Mouse (Mus musculus) embryonic fibroblast, embryonic 13.5 days (primary cell): ENCODE results near the gene Dnah17. TPM values are rescaled to one million over a fixed set of nuclear protein-coding genes. Genes with fewer than 3 reads are reported as not detected.

Experiments used
- H3K27ac ChIP-seq: 2 replicates; pipeline ENCODE4 v1.5.1; 2012; ENCODE audit warnings: low read length, control low read depth, inconsistent platforms; ENCODE audit not compliant: insufficient read depth
- H3K4me1 ChIP-seq: 2 replicates; pipeline ENCODE4 v1.6.1; 2011; ENCODE audit warnings: low read length; ENCODE audit not compliant: control insufficient read depth, insufficient read depth
- H3K4me3 ChIP-seq: 2 replicates; pipeline ENCODE4 v1.5.1; 2011; ENCODE audit warnings: mild to moderate bottlenecking, control low read depth, low read length; ENCODE audit not compliant: insufficient read depth
- CTCF ChIP-seq: IDR thresholded peaks from 2 replicates; pipeline ENCODE4 v1.5.1; 2011; ENCODE audit warnings: mild to moderate bottlenecking, control low read depth, low read length, moderate library complexity, borderline replicate concordance; ENCODE audit not compliant: insufficient read depth
- POLR2A ChIP-seq: IDR thresholded peaks from 2 replicates; pipeline ENCODE4 v1.6.1; 2011; ENCODE audit warnings: low read depth, mild to moderate bottlenecking, control low read depth, low read length, moderate library complexity
- polyA plus RNA-seq: library from polyadenylated mRNA; stranded (reverse); fragments of >200 nt; gene quantifications from 2 replicates; pipeline ENCODE4 v1.2.4, GENCODE M21; 2011; ENCODE audit warnings: low read depth; ENCODE audit not compliant: missing spikeins, insufficient read length

Dnah17 gene
- polyA plus RNA-seq, 1 experiment = not detected

DNA sequence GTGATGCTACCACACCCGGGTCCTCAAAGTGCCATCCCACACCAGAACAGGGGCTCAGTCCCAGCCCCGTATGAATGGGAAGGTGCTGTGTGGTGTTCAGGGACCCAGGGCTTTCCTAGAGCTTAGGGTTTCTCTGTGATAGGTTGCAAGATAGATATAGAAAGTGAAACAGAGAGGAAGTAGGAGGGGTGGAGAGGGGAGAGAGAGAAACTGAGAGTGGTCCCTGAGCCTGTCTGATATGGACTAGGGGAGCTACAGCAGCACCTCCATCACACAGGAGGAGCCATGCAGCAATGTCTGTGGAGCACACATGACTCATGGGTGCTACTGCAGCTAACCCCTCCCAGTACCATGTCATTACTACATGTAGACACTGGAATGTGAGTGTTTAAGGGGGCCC lies 622 bp downstream of the Dnah17 start:
- TF ChIP-seq POLR2A (no peak), CTCF (no peak)
- no peak overlapping the region for H3K27ac ChIP-seq
- no peaks in the 10 kb centered on the region for H3K4me1 ChIP-seq
- H3K4me3 ChIP-seq = no peak overlapping the region

DNA sequence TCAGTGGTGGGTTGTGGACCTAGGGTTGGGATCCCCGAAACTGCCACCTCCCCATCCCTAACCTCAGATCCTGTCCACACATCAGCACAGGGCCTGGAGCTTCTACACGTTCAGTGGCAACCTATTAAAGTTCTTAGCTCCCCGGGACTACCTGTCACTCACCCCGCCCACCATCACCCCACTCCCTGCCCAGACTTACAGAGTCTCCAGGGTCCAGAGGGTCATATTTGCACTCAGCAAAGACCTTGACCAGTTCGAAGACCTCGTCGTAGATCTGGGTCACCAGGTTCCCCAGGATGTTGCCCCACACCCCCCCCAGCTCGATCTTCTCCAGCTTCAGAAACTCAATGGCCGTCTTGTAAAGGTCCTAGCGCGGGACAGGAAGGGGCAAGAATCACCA lies 8.8 kb downstream of the Dnah17 start:
- Histone ChIP-seq H3K4me1 (no peaks in the 10 kb centered on the region), H3K27ac (no peak overlapping the region), H3K4me3 (no peak overlapping the region)
- TF ChIP-seq CTCF = no peak
- no peak for TF ChIP-seq POLR2A

DNA sequence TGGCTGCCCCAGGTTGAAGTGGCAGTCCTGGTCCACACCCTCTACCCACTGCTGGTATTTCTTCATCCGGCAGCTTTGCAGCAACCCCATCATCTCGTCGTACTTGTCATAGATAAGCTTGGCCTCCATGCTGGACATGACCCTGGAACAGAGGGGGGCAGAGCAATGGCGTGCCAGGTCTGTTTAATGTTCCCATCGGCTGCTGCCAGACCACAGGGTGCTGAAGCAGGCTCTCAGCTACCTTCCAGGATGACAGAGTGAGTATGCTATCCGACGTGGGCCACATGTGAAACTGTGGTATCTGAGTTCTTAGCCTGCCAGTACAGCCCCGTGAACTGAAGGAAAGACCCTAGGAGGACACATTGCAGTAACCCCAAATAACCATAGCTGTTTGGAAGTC lies 11.7 kb downstream of the Dnah17 start:
- Histone ChIP-seq H3K4me1 (no peaks in the 10 kb centered on the region), H3K4me3 (no peak overlapping the region), H3K27ac (no peak overlapping the region)
- TF ChIP-seq POLR2A = no peak
- no peak for TF ChIP-seq CTCF

DNA sequence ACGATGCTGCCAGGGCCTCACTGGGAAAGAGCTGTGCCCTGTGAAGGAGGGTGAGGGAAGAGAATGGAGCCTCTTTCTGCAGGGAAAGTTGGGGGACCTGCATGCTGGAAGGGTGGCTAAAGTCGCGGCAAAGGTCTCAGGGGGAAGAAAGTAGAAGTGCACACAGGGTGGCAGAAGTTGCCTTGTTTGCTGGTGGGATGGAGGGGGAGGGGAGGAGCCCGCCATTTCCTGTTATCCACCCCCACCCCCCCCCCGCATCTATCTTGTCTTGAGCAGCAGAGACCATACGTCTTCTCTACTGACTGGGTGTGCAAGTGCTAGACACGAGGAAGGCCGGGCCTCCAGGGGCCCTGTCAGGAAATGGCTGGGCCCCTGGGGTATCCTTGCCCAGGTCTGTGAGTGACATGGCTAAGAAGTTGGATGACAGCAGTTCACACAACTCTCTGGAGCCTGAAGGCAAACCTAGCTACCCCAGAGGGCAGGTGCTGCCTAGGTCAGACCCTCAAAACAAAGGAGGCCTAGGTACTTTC lies 15.8 kb downstream of the Dnah17 start:
- no peak for TF ChIP-seq CTCF
- no peak for TF ChIP-seq POLR2A
- H3K27ac ChIP-seq = no peak overlapping the region
- no peaks in the 10 kb centered on the region for H3K4me1 ChIP-seq
- H3K4me3 ChIP-seq = no peak overlapping the region

DNA sequence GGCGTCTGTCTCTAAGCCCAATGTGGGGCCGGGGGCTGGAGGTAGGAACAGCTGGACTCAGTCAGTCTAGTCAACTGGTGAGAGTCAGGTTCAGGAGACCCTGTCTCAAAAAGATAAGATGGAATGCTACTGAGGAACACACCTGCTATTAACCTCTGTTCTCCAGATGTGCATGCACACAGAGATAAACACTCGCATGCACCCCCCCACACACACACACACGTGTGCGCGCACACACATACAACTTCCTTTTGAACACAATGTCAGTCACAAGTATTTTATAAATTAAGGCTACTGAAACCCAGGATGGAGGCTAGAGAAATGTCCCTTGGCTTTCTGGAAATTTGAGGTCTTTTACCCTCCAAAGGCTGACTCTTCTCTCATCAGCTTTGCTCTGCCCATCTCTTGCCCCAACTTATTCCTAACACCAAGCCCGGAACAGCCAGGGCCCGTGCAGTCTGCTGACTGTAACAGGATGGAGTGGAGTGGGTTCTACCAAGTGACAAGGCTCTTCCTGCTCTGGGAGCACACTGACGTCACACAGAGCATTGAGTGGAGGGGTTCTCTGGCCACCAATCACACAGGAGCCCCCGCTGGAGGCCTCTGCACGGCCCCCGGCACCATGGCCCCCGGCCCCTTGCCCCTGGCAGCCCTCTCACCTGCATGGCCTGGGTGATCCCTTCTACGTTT lies 16.8 kb downstream of the Dnah17 start:
- no peak for TF ChIP-seq CTCF
- TF ChIP-seq POLR2A = no peak
- H3K4me1 ChIP-seq = no peaks in the 10 kb centered on the region
- no peak overlapping the region for H3K4me3 ChIP-seq
- no peak overlapping the region for H3K27ac ChIP-seq

DNA sequence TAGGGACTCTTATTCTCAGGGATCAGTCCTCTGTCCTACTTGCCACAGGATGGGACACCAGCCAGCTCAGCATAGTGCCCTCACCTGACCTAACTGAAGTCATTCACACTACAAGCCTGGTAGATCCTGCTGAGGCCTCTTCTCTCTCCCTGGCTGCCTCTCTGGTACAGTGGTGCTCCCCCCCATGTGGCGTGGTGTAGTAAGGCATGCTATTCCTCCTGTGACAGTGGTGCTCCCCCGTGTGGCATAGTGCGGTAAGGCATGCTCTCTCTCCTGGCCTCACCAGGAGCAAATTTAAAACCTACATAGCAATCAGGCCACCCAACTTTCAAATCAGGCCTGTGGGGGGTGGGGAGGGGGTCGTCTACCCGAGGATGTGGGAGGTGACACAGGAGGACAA lies 26.4 kb downstream of the Dnah17 start:
- H3K27ac ChIP-seq = no peak overlapping the region
- no peaks in the 10 kb centered on the region for H3K4me1 ChIP-seq
- no peak overlapping the region for H3K4me3 ChIP-seq
- peak; percentile 100 for TF ChIP-seq CTCF
- TF ChIP-seq POLR2A = no peak

DNA sequence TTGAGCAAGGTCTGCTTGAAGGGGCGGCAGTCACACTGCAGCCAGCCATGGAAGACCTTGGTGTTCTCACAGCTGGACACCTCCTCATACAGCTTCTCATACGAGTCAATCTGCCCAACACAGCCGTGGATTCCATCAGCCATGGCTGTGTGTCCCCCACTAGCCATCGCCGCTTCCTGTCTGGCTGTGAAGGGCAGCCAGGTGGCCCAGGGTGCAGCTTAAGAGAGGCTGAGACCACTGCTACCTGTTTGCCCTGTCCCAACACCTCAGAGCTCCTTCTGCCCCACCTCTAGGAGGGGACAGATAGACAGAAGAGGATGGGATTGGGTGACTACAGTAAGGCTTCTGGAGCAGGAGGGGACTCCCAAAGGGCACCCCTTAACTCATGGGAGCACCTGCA lies 27.1 kb downstream of the Dnah17 start:
- H3K4me1 ChIP-seq = no peaks in the 10 kb centered on the region
- no peak overlapping the region for H3K27ac ChIP-seq
- no peak overlapping the region for H3K4me3 ChIP-seq
- TF ChIP-seq CTCF (no peak), POLR2A (no peak)

DNA sequence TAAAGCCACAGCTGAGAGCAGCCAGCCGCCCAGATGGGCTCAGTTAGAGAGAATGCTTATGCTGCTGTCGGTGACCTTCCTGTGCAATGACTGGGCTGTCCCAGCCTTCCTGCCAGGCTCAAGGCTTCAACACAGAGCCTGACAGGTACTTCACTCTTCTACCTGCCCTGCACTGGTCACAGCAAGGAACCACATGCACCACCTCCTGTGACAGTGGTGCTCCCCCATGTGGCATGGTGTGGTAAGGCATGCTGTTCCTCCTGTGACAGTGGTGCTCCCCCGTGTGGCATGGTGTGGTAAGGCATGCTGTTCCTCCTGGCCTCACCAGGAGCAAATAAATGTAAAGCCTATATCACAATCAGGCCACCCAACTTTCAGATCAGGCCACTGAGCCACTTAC lies 27.6 kb downstream of the Dnah17 start:
- H3K27ac ChIP-seq = no peak overlapping the region
- H3K4me3 ChIP-seq = no peak overlapping the region
- H3K4me1 ChIP-seq = no peaks in the 10 kb centered on the region
- TF ChIP-seq POLR2A = no peak
- TF ChIP-seq CTCF = peak; percentile 100

DNA sequence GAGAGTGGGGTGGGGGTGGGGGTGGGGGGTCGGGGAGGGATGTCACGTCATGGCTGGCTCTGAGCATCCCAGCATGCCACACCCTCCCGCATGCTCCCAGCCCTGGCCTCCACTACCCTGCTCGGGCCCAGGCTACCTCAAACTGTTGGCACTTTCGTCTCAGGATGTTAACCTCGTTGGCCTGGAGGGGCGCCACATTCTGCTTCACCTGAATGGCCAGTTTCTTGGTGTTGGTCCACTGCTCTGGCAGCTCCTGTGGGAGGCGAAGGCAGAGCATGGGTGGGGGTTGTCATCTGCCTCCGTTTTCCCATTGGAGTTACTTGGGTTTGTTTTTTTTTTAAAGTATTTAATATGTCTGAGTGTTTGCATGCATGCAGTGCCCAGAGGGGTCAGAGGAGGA lies 29.3 kb downstream of the Dnah17 start:
- no peak for TF ChIP-seq POLR2A
- TF ChIP-seq CTCF = no peak
- Histone ChIP-seq H3K4me3 (no peak overlapping the region), H3K27ac (no peak overlapping the region), H3K4me1 (no peaks in the 10 kb centered on the region)

DNA sequence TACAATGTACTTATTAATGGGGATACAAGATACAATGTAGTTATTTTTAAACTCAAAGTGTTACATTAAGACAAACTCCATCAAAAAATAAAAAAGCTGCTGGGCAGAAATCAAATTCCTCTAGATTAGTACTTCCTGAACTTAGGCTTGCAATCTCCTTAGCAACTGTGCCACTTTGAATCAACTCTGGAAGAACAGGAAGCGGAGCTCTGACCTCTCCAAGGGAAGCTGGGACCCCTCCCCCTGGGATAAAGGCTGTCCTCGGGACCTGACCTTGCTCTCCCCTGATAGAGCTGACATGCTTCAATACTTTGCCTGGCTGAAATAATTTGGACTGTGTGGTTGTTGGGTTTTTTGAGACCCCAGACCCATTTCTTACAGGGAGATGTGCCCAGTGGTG lies 33.7 kb downstream of the Dnah17 start:
- Histone ChIP-seq H3K27ac (no peak overlapping the region), H3K4me1 (no peaks in the 10 kb centered on the region), H3K4me3 (no peak overlapping the region)
- TF ChIP-seq CTCF (no peak), POLR2A (no peak)
